Mouse (Mus musculus) v-Abl transformed pro-B cells (cell line): ENCODE results near the gene Myo1d.

Experiments
- in situ Hi-C, 2 experiments: fragments of 400-800 bp; cut with MboI; formaldehyde crosslinking; loops; one replicate each; pipeline ENCODE4 v1.15.1; 2025; ENCODE audit not compliant: unreplicated experiment in 2 of 2

The Myo1d gene

GRCm38 (mm10) chr11:80784294-80784743, 4.5 kb upstream of the Myo1d start:
- in situ Hi-C loops: loop anchor here (5.0 kb wide), 2 partner anchors 33 to 87 kb away; no protein-coding TSS in a partner anchor

DNA sequence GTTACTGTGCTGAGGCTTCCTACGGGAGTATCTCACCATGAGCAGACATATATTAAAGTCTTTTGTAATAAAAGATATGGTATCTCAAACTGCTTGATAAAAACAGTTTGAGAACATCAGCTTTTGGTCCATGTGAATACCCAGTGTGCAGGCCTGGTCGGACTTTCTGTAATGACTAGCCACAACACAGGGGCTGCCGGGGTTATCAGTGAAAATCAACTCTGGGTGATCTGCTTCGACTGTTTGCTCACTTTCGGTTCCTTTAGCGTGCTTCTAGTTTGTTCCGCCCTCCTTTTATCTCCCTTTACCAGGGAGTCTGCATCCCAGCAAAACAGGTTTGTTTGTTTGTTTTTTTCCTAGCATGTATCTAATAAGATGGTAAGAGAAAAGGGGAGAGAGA, 3.6 kb upstream of the Myo1d start:
- in situ Hi-C loops: loop anchor here (5.0 kb wide), 2 partner anchors 34 to 86 kb away; no protein-coding TSS in a partner anchor

GRCm38 (mm10) chr11:80781535-80781934, 1.7 kb upstream of the Myo1d start:
- in situ Hi-C loops: loop anchor here (5.0 kb wide), 2 partner anchors 36 to 84 kb away; no protein-coding TSS in a partner anchor

GRCm38 (mm10) chr11:80778916-80779526, 804 bp downstream of the Myo1d start:
- in situ Hi-C loops: no loop called here

- in situ Hi-C loops: no loop called here
These were observed 1.7 kb downstream of the Myo1d start for GRCm38 (mm10) chr11:80778157-80778556.

DNA sequence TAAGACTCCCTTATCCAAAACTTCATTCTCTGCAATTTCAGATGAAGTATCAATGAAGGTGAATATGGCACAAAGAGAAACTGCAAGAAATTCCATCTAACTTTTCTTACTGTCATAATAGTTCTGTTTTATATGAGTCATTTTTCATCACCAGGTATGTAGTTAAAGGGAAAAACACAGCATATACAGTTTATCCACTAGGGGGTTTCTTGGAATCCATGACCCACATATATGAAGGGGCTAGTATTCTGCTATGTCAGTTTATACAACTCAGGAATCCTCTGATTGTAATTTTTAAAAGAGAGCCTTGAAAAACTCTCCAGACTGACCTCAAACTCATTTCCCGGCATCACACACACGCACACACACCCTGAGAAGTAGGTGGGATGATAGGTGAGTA, 2.1 kb downstream of the Myo1d start:
- in situ Hi-C loops: no loop called here

DNA sequence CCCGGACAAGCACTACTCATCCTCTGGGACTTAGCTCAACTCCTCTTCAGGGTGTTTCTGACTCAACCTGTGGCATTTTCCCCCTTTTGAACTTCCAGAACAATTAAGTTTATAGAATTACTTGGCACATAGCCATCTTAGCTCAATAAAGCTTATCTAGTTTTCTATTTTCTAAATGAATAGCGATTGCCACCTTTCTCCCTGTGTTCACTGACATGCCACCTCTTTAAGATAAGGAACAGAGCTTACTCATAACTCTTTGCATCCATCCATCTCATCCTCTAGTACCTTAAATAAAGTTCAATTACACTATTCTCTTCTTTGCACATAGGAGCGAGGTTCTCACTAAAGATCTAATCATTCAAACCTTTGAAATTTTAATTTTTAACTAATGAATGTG, 4.3 kb downstream of the Myo1d start:
- in situ Hi-C loops: no loop called here

GRCm38 (mm10) chr11:80772595-80773210, 7.1 kb downstream of the Myo1d start:
- in situ Hi-C loops: no loop called here

DNA sequence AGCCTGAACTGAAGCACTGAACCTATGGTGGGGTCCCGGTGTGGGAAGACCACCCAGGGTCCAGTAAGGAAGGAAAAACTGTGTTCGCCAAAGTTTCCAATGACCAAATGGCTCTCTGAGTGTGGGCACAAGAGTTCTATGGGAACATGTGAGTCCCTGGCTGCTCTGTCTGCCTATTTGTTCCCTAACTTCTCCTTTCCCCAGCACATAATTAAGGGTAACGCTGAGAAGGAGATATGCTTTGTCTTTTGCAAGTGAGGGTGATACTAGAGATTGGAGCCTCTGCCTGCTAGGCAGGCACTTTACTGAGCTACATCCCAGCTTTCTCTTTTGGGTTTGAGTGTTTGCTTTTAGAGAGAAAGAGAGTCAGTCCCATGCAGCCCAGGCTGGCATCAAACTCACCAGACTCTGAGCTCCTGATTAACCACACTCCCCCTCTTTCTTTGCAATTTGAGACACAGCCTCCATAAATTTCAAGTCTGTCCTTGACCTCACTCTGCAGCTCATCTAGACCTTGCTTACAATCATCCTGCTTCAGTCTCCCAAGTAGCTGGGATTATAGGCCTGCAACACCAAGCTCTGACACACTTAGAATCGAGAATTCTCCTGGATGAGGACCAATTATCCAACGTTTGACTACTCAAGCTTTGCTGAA, 8.1 kb downstream of the Myo1d start:
- in situ Hi-C loops: no loop called here

DNA sequence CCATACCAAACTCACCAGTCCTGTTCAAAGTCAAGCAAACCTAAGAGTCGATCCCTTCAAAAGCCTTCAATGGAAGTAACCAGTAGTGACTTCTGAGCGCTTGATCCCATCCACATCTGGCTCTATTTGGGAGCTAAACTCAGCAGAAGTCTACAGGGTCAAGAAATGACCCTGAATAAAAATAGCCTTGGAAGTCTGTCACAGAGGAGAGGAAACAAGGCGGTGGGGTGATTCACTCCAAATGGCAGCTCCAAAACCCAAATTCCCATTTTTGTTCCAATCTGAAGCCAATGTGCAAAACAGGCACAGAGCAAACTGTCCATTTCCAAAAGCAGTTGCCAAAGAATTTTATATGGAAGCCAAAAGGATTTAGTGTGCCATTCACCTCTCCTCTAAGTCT, 8.6 kb downstream of the Myo1d start:
- in situ Hi-C loops: no loop called here

DNA sequence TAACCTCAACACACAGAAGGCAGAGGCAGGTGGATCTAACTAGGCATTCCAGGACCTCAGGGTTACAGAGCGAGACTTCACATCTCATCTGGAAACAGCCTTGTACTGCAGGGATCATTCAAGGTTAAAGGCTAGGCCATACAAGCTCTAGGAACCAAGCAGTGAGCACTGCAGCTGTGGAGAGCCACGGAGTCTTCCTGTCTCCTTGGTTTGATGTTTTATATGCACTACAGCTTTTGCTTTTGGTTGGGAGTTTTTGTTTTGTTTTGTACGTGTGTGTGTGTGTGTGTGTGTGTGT, 12.6 kb downstream of the Myo1d start:
- in situ Hi-C loops: loop anchor here in 1 of 2 experiments (5.0 kb wide), 1 partner anchor 45 kb away; no protein-coding TSS in a partner anchor

GRCm38 (mm10) chr11:80766472-80767319, 13.1 kb downstream of the Myo1d start:
- in situ Hi-C loops: loop anchor here in 1 of 2 experiments (5.0 kb wide), 1 partner anchor 44 kb away; no protein-coding TSS in a partner anchor

- in situ Hi-C loops: loop anchor here in 1 of 2 experiments (5.0 kb wide), 1 partner anchor 44 kb away; no protein-coding TSS in a partner anchor
These were observed 13.8 kb downstream of the Myo1d start for GRCm38 (mm10) chr11:80766068-80766467.

DNA sequence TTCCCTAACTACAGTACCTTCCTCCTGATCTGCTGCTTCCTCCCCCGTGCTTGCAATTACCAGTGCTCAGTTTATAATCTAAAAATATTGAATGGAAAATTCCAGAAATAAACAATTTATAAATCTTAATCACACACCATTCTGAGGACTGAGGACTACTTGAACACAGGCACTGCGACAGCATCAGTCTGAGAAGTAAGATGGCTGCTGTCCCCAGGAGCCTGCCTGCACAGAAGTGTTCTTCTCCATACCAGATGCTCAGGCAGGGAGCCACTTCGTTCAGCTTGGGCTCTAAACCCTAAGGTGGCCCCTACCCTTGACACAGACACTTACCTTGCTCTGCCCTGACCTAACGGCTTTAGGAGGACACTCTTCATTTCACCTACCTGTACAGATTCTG, 17.8 kb downstream of the Myo1d start:
- in situ Hi-C loops: no loop called here

DNA sequence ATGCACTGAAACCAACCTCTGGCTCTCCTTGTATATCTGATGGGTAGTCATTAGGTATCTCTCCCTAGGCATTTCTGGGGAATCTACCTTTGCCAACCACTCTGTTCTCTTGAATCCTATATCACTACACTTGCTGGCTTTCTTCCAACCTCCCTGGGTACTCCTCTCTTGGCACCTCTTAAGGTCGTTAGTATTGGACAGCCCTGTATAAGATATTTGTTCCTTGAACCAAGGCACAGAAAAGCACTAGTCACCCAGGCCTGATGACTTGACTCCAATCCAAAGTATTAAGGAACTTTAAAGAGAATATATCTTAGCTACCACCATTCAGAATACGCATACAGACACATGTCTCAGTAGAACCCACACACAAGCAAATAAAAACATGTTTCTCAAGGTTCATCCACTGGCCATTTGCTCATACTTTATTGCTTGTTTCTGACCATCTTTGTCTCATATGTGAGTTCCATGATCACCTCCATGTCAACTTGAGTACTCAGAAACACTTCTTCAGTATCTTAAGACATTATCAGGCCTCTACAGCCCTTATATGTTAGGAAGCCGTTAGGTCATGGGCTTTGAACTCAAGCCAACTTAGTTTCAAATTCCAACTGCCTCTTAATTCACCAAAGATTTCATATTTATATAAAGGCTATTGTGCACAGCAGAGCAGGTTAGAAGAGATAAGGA, 18.4 kb downstream of the Myo1d start:
- in situ Hi-C loops: no loop called here

GRCm38 (mm10) chr11:80759023-80759422, 20.8 kb downstream of the Myo1d start:
- in situ Hi-C loops: no loop called here

- in situ Hi-C loops: no loop called here
These were observed 25.6 kb downstream of the Myo1d start for GRCm38 (mm10) chr11:80754201-80754600.

GRCm38 (mm10) chr11:80751168-80751567, 28.7 kb downstream of the Myo1d start:
- in situ Hi-C loops: no loop called here

- in situ Hi-C loops: no loop called here
These were observed 30.6 kb downstream of the Myo1d start for GRCm38 (mm10) chr11:80749187-80749586.

DNA sequence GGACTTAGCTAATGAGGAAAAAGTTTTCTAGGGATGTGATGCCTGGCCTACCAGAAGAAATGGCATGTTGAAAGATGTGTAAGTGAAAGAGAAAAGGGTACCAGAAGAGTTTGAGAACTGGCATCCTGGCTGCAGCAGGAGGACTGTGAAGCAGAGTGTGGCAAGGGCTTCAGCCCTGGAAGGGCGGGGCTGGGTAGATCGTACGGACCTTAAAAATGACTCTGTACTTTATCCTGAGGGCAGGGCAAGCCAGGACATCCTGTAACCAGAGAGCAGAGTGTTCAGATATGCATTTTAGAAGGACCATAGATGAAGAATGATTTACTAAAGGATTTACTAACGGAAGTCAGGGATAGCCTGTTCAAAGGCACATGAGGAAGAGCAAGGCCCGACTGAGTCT, 34.4 kb downstream of the Myo1d start:
- in situ Hi-C loops: no loop called here
